Mouse (Mus musculus) olfactory bulb, adult 2 months (tissue): ENCODE measurements around the gene Lbx2. TPM values are rescaled to one million over a fixed set of nuclear protein-coding genes. Genes with fewer than 3 reads are reported as not detected.

Experiments used
- H3K27ac ChIP-seq: fragments of 200-500 bp; 2 replicates; pipeline ENCODE4 v1.5.1; 2012; ENCODE audit warnings: low read depth, low read length; ENCODE audit not compliant: insufficient read depth
- H3K4me1 ChIP-seq: fragments of 200-500 bp; 2 replicates; pipeline ENCODE4 v1.6.1; 2012; ENCODE audit warnings: low read length; ENCODE audit not compliant: control insufficient read depth, insufficient read depth
- H3K4me3 ChIP-seq: fragments of 200-500 bp; 2 replicates; pipeline ENCODE4 v1.5.1; 2012; ENCODE audit warnings: mild to moderate bottlenecking, low read depth, low read length, moderate library complexity; ENCODE audit not compliant: insufficient read depth
- CTCF ChIP-seq: fragments of 200-500 bp; IDR thresholded peaks from 2 replicates; pipeline ENCODE4 v1.5.1; 2012; ENCODE audit warnings: low read depth, mild to moderate bottlenecking, low read length, moderate library complexity; ENCODE audit not compliant: insufficient read depth
- POLR2A ChIP-seq: fragments of 200-500 bp; IDR thresholded peaks from 2 replicates; pipeline ENCODE4 v1.6.1; 2012; ENCODE audit warnings: mild to moderate bottlenecking, low read depth, low read length, moderate library complexity; ENCODE audit not compliant: insufficient read depth
- WGBS: fragments of 180-500 bp; shearing (Covaris S2); methylation state at CpG from one replicate; pipeline ENCODE4 v1.1.7; 2018; 5-methylcytosine and 5-hydroxymethylcytosine counted together
- polyA plus RNA-seq: library from polyadenylated mRNA; stranded (reverse); fragments of >200 nt; gene quantifications from 2 replicates; pipeline ENCODE4 v1.2.4, GENCODE M21; 2012; ENCODE audit warnings: low replicate concordance; ENCODE audit not compliant: missing spikeins, insufficient read depth, insufficient read length

Gene Lbx2
- polyA plus RNA-seq, 1 experiment: not detected

DNA sequence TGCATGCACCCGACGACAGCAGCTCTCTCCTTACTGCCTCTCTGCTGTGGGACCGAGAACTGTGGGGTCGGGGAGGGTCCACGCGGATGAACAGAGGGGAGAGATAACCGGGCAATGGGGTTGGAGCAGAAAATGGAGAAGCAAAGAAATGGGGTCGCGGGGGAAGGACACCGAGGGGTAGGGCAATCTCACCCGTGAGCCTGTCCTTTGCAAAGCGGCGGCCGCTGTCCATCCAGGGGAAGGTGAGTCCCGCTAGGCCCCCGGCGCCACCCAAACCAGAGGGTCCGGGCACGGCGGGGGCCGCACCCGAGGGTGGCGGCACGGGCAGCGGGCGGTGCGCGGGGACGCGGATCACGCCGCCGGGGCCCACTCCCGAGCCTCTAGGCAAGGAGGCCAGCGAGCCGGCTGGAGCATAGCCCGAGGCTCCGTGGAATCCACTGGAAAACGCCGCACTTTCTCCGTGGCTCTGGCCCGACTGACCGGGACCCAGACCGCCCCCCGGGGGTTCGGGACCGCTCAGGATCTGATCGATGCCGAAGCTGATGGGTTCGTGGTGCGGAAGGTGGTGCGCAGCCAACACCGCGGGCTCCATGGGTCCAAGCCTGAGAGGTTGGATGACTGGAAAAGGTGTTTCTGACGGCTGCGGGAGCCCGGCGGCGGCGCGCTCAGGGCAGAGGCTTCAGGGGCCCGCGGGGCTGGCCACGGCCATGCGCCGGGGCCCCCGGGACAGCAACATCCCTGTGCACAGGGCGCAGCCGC, 16.5 kb upstream of the Lbx2 start:
- WGBS: 2% methylated on average over 69 of the region's 69 CpGs
- H3K4me3 ChIP-seq: no peak overlapping the region

DNA sequence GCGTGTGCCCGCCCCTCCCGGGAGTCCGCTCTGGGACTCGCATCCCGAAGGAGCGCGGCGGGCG, 16.1 kb upstream of the Lbx2 start, which contains the start of gene Tlx2:
Gene Tlx2, minus strand, starts transcription at position 47 of the 64 bp plus-strand sequence.
- no peak within 1 kb of the TSS for H3K4me3 ChIP-seq
- WGBS: 1% methylated on average over 10 of the region's 10 CpGs

More for the DNA sequence above, 16.5 kb upstream of the Lbx2 start:
- peaks cover 8% of the 10 kb centered on the region for H3K4me1 ChIP-seq
- H3K27ac ChIP-seq: no peak overlapping the region
- TF ChIP-seq CTCF: no peak
- TF ChIP-seq POLR2A: no peak

DNA sequence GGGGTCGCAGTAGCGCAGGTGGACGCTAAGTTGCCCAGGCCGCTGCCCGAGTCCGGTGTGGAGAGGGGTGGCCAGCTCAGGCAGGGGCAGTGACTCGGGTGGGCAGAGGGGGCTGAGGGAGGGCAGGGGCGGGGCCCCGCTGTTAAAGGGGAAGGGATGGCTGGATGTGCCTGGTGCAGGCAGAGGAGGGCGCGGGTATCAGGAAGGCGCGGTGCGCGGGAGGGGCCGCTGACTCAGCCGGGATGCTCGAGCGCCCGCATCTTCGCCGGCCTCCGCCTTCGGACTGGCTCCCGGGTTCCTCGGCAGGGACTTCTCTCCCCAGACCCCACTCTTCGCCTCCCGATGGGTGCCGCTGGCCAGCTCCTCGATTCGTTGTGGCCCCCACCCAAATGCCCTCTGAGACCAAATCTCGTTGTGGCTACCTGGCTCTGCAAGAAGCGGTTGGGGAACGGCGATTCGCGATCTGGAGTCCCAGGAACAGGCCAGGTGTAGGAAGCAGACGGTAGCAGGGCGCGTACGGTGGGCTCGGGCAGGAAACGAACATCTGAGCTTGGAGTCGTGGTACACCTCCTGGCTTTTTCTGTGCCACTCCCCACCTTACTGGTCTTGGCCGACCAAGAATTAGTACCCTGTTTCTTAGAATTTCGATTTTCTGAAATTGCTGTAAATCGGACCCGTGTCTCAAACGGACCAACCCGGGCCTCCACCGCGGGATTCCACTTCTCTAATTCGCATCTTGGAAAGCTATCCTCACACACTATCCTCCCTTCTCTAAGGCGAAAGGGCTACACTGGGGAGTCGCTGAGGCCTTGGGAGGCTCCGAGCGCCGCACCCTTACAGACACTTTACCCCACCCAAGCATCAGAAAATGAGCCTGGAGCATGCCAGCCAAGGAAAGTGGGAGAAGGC, 15.6 kb upstream of the Lbx2 start:
- Histone ChIP-seq H3K27ac (no peak overlapping the region), H3K4me1 (peaks cover 8% of the 10 kb centered on the region), H3K4me3 (no peak overlapping the region)
- 1% methylated on average over 57 of the region's 58 CpGs for WGBS
- TF ChIP-seq POLR2A: no peak
- TF ChIP-seq CTCF: no peak

More for the DNA sequence above, 16.1 kb upstream of the Lbx2 start, which contains the start of gene Tlx2:
- peaks cover 8% of the 10 kb centered on the region for H3K4me1 ChIP-seq
- H3K27ac ChIP-seq: no peak within 1 kb of the TSS
- TF ChIP-seq CTCF: no peak
- TF ChIP-seq POLR2A: no peak

DNA sequence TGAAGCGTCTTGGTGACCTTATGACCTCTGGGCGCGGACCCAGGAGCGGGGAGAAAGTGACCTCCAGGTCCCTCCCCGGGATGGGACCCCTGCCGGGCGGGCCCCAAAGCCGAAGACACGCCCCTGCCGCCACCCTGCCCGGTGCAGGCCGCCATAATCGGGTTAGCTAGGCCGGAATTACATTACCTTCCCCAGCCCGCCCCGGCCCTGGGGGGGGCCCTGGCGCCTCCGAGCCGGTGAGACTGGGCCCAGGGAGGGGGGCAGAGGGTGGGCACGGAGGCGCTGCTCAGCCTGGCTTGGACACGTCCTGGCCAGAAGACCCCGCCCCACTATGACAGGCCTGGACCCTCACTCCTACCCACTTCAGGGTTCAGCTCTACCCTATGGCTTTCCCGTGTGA, 14.9 kb upstream of the Lbx2 start:
- H3K4me3 ChIP-seq: no peak overlapping the region
- peaks cover 8% of the 10 kb centered on the region for H3K4me1 ChIP-seq
- TF ChIP-seq POLR2A (no peak), CTCF (no peak)
- no peak overlapping the region for H3K27ac ChIP-seq
- WGBS: under 1% methylated on average over 24 of the region's 24 CpGs

DNA sequence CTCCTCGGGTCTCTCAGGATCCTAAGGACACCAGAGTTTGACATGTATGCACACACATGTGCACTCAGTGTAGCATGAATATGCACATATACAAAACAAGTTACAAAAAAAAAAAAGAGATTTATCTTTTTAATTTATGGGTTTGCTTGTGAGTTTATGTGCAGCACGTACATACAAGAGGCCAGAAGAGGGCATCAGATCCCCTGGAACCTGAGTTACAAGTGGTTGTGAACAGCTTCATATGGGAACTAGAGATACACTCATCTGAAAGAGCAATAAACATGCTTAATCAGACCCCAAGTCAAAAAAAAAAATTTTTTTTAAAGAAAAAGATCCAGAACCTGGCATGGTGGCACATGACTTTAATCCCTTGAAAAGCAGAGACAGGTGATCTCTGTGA, 11.2 kb upstream of the Lbx2 start:
- WGBS: 10% methylated on average over 2 of the region's 2 CpGs
- TF ChIP-seq POLR2A (no peak), CTCF (no peak)
- Histone ChIP-seq H3K27ac (no peak overlapping the region), H3K4me1 (peaks cover 14% of the 10 kb centered on the region), H3K4me3 (no peak overlapping the region)

DNA sequence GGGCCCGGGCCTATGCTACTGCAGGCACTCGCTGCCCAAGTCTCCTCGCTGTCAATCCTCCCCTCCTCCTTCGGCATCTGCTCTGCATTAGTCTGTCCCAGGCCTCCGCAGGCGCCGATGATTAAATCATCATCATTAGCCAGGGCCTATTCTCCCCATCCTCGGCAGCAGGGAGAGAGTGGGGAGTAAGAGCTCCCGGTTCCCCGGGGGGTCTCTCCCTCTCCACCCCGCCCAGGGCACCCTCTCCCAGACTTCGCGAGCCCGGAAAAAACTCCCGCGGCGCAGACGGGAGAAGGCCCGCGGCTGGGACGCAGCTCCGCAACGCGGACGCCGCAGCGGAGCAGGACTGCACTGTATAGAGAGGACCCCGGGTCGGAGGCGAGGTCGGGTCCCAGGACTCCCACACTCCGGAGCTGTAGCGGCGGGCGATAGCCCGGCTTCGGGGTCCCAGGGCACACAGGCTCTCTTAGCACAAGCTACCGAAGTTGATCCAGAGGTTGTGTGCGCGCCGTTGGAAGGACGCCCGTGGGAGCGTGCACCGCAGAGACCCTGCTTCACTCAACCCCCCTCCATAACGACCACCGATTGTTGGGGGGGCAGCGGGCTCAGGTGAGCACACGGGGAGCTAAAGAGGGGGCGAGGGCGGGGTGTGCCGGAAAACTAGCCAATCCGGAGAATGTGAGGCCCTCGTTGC, 8.4 kb upstream of the Lbx2 start, which contains the start of gene Pcgf1:
Gene Pcgf1, plus strand, starts transcription at position 240 of the 694 bp plus-strand sequence.
- under 1% methylated on average over 54 of the region's 54 CpGs for WGBS
- TF ChIP-seq POLR2A (no peak; the same call in 1 of the 2 replicates), CTCF (no peak)
- peak within 1 kb of the TSS; percentile 71 for H3K4me3 ChIP-seq

DNA sequence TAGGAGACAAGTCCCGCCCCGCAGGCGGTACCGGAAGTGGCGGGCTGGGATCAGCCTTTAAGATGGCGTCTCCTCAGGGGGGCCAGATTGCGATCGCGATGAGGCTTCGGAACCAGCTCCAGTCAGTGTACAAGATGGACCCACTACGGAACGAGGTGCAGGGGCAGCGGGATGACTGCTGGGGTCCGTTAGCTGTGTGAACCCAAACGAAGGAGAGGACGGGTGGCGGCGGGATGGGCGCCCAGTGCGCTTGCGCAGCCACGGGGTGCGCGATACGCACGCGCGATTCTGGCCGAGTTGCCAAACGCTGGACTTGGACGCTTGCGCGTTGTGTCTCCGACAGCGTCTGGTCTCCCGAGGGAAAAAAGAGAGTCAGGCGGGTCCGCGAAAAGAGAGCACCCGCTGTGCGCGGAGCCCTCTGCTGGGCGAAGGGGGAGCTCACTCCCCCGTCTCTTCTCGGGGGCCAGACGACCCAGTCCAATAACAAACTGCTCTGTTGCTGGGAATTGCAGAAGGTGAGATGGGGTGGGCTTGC, 7.8 kb upstream of the Lbx2 start:
- 1% methylated on average over 46 of the region's 46 CpGs for WGBS
- Histone ChIP-seq H3K4me1 (peaks cover 12% of the 10 kb centered on the region), H3K4me3 (peak overlapping the region; percentile 71), H3K27ac (peak overlapping the region; percentile 98)
- TF ChIP-seq POLR2A (peak; percentile 49; the same call in 1 of the 2 replicates), CTCF (peak; percentile 53; the same call in 1 of the 2 replicates)

More for the DNA sequence above, 8.4 kb upstream of the Lbx2 start, which contains the start of gene Pcgf1:
- Histone ChIP-seq H3K4me1 (peaks cover 12% of the 10 kb centered on the region), H3K27ac (peak within 1 kb of the TSS; percentile 98)

DNA sequence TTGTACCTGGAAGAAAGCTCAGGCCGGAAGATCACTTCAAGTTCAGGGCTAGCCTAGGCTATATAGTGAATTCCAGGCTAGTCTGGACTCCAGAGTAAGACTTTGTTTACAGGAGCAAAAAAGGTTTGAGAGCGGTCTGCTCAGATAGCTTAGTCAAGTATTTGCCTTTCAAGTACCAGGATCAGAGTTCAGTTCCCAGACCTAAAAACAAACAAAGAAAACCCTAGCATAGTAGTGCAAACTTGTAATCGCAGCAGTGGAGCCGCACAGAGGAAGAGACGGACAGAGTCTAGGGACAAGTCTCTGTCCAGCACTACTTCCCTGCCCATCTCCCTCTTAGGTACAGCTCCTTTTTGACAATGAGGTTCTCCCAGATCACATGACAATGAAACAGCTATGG, 6.0 kb upstream of the Lbx2 start:
- peaks cover 12% of the 10 kb centered on the region for H3K4me1 ChIP-seq
- no peak overlapping the region for H3K27ac ChIP-seq
- H3K4me3 ChIP-seq: no peak overlapping the region
- TF ChIP-seq POLR2A (no peak), CTCF (no peak)
- 89% methylated on average over 5 of the region's 5 CpGs for WGBS

DNA sequence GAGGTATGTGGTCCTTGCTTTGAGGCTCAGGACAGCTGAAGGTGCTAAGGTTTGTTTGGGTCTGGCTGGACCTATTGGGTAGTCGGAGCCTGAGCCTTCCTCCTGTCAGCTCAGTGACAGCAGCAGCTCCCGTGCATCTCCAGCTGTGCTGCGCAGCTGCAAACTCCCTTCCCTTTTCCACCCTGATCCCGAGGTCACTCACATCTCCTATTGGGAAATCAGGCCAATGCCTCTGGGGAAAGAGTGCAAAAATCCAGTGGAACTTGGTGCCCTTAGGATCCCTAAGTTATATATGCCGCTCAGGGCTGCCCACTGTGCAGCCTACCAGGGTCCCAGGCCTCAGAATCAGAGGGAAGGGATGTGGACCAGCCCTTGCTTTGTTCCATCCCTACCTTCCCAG, 2.7 kb upstream of the Lbx2 start:
- Histone ChIP-seq H3K4me1 (peaks cover 21% of the 10 kb centered on the region), H3K4me3 (no peak overlapping the region), H3K27ac (no peak overlapping the region)
- 21% methylated on average over 5 of the region's 5 CpGs for WGBS
- no peak for TF ChIP-seq POLR2A
- no peak for TF ChIP-seq CTCF

DNA sequence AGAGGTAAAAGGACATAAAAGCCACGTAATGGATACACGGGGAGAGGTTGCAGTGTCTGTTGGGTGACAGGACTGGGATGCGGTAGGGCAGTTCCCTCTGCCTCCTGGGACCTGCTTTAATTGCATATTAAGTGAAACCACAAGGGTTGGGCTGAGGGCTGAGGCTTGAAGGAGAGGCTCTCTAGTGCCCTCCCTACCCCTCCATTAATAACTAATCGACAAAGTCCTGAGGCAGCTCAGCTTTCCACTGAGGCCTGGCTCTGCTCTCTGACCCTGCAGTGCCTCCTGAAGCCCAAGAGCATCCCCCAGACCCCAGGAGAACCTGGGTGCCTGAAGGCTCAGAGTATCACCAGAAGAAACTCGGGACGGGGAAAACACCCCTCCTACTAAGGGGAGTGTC, 1.7 kb upstream of the Lbx2 start:
- WGBS: 11% methylated on average over 6 of the region's 6 CpGs
- TF ChIP-seq CTCF: no peak
- no peak for TF ChIP-seq POLR2A
- H3K27ac ChIP-seq: no peak overlapping the region

More for the DNA sequence above, 1.7 kb upstream of the Lbx2 start:
- Histone ChIP-seq H3K4me1 (peaks cover 16% of the 10 kb centered on the region), H3K4me3 (no peak overlapping the region)
